Mouse (Mus musculus) cerebellum, postnatal 25 days (tissue): ENCODE measurements around the gene Fam25c.

ENCODE experiments used
- DNase-seq, 2 experiments: peaks; one replicate each; pipeline ENCODE4 v3.0.0; 2021; ENCODE audit warnings: mixed read lengths in 2 of 2

The Fam25c gene

DNA sequence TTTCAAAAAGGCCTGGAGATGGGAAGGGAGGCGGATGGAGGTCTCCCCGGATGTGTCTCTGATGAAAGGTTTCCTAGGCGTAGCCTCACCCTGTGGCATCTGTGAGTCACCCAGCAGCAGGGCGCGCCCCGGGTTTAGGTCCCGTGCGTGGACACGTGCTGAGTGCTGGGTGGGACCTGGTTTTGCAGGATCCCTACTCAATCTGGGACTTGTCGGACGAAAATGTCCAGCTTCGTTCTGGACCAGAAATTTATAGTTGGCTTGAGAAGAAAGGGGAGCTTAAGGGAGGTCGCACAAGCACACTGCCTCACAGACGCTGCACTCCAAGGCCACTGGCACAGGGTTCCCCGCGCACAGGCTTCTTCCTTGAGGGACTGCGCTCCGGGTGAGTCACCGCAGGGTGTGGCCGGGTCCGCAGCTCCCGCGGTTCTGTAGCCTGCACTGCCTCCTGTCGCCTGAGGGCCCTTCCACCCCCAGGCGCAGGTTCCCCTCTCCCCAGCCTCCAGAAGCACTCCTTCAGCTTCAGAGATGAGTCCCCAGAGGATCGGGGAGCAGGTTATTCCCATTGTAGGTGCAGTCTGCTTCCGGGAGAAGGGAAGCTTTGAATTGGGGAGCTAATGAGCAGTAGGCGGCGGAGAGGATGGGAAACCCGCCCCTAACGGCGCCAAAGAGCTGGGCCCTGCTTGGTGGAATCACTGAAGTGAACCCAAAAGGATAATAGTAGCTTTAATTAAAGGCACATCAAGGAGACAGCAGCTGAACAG lies 8.4 kb upstream of the Fam25c start:
- DNase-seq, result peak; percentile 73 to 77

GRCm38 (mm10) chr14:34362726-34363445 lies 7.7 kb upstream of the Fam25c start:
- peak; percentile 79 to 84 for DNase-seq

DNA sequence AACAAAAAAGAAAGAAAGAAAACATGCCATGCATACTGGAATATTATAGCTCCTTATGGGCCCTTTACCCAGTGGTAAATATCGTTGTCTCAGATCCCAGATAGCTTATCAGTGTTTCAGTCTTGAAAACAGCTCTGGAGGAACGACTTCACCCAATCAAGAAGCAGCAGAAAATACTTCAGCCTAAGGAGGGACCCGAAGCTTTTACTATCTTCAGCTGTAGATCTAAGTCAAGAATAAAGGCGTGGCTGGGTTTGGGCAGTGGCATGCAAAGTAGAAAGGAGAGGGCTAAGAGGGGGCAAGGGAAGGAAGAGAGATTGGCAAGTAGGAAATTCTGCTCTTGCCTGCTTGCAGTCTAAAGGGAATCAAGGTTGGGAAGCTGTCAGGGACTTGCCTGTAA lies 6.9 kb upstream of the Fam25c start:
- no peak for DNase-seq

DNA sequence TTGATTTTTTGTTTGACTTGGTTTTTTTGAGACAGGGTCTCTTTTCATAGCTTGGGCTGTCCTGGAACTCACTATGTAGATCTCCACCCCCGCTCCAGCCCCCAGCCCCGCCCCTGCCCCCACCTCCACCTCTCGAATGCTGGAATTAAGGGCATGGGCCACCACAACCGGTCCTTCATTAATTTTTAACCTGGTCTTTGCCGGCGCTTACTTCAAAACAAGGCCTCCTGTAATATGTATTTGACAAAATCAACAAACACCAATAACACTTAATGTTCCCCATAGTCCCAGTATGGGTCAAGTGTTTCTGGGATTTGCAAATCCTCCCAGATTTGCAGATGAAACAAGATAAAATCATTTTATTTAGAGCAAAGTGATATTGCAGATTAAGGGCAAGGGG lies 5.0 kb upstream of the Fam25c start:
- DNase-seq, result no peak

DNA sequence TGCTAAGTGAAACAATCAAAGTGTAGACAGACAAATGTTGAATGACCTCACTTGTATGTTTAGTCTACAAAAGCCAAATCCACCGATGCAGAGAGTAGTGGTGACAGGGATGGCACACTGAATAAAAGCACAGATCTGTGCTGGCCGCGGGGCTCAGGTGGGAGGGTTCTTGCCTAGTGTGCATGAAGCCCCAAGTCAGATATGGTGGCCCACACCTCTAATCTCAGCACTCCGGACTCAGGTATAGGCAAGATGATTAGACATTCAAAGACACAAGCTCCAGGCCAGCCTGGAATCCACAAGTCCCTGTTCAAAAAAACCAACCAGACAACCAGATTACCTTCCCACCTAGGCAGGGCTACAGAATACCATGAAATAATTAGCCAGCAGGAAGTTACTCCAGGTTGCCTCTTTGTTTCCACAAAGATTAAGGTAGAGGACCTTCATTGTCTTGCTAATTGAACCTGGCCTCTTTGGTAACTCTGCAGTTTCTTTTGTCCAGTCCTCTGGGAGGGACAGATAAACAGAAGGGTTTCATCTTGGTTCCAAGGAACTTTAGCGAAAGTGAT lies 4.5 kb upstream of the Fam25c start:
- DNase-seq, result no peak

- no peak for DNase-seq
These were observed 2.6 kb upstream of the Fam25c start for GRCm38 (mm10) chr14:34357671-34358455.

GRCm38 (mm10) chr14:34354456-34354855 lies 777 bp downstream of the Fam25c start:
- DNase-seq, result no peak

DNA sequence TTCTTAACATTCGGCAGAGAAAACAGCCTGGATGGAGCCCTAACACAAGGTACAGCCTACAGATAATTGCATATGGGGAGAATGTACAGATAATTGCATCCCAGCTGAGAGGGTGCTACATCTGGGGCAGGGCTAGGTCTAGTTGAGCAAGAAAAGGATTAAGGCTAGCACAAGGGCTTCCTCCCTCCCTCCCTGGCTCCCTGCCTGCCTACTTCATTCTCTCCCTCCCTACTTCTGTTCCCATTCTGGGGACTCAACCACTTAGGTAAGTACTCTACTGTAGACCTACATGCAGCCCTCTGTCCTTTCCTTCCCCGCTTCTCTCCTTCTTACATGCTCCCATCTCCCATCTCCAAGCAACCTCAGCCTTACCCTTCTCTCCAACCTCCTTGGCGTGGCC lies 1.9 kb downstream of the Fam25c start:
- DNase-seq, result no peak

- DNase-seq, result no peak
These were observed 2.7 kb downstream of the Fam25c start for GRCm38 (mm10) chr14:34352523-34352922.

DNA sequence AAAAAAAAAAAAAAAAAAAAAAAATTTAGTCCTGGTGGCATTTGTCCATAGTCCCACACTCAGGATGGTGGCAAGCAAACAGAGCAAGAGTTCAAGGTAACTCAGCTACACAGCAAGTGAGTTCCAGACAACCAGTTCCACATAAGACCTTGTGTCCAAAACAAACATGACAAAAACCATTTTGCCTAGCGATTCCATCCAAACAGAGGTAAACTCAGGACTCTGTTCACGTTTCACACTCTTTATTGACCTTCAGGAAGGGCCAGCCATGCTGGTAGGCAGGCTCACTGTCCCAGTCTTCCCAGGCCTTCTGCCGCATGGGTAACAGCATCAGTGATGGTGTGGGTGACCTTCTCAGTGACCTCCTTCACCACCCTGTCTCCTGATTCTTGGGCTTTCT lies 3.6 kb downstream of the Fam25c start:
- no peak for DNase-seq

DNA sequence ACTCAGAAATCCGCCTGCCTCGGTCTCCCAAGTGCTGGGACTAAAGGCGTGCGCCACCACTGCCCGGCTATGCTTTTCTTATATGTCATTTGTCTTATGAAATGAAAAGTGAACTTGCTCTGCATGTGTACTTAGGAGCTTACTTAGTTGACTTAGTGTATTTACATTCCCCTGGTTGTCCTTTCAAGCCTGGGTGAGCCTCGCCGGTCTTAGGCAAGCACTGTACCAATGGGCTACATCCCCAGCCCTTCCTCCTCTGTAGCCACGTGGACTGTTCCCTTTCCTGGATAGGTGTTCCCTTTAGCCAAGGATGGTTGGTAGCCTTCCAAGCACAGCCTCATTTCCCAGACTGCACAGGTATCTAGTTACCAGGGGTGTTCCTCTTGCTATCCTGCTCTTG lies 6.2 kb downstream of the Fam25c start:
- DNase-seq, result no peak

DNA sequence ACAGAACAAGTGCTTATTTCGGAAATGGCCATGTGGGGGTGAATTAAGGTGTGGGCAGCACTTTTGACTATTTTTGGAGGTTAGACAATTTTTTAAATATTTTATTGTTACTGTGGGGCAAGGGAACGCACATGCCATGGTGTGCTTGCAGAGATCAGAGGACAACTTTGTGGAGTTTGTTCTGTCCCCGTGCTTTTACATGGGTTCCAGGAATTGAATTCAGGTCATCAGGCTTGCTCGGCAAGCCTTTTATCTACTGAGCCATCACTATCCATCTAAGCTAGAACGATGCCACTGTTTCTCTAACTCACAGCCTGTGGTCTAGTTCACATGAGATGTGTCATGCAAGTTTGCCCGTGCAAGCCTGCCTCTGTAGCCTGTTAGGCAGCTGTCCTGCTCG lies 6.9 kb downstream of the Fam25c start:
- DNase-seq, result no peak

- DNase-seq, result no peak
These were observed 8.1 kb downstream of the Fam25c start for GRCm38 (mm10) chr14:34347084-34347483.

DNA sequence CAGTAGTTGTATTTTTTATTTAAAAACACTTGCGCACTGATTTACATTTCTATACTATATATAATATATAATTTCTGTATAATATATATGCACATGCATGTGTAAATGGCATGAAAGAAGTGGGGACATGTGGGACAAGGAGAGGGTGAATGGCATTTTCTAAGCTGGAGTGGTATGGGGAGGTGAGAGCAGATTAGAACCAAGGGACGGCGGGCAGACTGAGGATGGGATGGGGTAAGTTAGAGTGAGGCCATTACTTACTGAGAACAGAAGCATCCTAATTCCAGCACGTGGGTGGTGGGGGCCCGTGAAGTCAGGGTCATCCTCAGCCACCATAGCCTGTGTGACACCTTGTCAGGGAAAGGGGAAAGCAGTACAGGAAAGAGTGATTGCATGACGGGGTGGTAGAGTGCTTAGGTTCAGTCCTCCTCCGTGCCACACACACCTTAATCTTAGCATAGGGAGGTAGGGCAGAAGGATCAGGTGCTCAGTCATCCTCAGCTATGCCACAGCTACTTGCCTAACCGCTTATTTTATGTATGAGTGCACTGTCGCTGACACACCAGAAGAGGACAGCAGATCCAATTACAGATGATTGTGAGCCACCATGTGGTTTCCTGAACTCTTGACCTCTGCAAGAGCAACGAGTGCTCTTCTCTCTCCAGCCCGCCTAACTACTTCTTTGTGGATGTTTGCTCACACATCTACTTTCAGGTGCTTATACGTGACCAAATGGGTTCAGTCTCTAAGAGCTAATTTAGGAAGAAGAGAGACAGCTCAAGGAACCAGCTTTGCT lies 9.3 kb downstream of the Fam25c start:
- no peak for DNase-seq

DNA sequence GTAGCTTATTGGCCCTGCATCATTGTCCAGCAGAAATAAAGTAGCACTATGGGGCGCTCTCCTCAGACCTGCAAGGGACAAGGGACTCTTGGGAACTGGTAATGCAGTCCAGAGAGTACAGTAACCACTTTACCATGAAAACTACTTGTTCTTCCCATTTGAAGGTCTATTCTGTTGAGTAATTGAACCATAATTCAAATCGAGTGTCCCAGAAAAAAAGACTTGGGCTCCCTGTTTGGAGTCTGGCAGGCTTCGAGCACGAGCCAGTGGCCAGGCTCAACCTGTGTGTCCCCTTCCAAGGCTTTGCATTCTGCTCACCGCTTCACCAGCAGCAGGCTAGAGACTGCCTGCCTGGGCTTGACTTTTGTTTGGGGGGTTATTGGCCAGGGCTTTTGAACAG lies 10.9 kb downstream of the Fam25c start:
- DNase-seq, result no peak

DNA sequence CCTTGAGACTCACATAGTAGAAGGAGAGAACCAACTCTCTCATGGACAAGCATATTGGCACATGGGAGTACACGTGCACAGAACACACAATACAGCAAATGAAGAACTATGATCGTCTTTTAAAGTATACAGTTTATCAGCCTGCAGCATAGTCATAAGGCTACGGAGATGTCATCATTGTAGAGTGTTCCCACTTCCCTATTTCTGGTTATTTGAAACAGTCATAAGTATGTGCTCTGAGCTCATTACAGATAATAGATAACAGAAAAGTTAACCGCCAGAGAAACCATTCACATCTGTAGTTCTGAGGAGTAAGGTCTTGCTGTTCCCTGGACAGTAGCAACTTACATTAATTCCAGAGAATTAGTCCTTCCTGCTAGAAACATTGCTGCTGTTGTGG lies 12.2 kb downstream of the Fam25c start:
- no peak for DNase-seq

DNA sequence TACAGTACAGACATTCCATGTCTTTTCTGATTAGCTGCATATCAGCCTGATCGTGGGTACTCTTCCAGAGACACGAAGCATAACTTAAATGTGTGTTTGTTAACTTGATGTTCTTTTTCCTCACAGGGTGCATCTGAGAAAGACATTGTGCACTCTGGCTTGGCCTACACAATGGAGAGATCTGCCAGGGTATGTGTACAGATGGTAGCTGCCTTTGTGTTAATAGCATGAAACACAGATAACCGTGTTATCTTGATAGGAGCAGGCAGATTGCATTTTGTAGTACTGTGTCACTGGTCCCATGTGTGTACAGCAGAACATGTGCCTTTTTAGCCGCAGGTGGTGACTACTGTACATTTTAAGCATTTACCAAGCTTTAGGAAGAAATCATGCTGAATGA lies 13.2 kb downstream of the Fam25c start:
- DNase-seq, result no peak

- no peak for DNase-seq
These were observed 15.8 kb downstream of the Fam25c start for GRCm38 (mm10) chr14:34339446-34339845.

GRCm38 (mm10) chr14:34332476-34332875 lies 22.8 kb downstream of the Fam25c start:
- no peak for DNase-seq

GRCm38 (mm10) chr14:34331886-34332285 lies 23.3 kb downstream of the Fam25c start:
- no peak for DNase-seq

- DNase-seq, result no peak
These were observed 24.5 kb downstream of the Fam25c start for GRCm38 (mm10) chr14:34330657-34331158.

DNA sequence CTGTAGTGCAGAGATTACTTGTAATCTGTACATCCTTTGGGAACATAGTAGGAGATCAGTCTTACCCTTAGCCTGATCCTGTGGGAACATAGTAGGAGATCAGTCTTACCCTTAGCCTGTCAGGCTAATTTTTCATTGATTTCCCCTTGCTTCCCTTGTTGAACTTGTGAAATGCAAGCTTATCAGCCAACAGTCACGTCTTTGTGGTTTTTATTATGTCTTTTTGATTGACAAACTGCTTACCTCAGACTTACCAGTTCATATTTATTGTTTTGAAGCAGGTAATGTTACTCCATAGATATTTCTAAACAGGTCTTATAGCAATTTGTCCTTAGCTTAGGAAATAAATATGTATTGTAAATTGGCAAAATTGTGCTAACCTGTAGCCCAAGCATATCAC lies 27.6 kb downstream of the Fam25c start:
- no peak for DNase-seq
